Mouse (Mus musculus): ENCODE measurements around the gene Sema4g. TPM values are rescaled to one million over a fixed set of nuclear protein-coding genes. Genes with fewer than 3 reads are reported as not detected.

Gene Sema4g
- polyA plus RNA-seq, 1 experiment = 0.03 TPM

DNA sequence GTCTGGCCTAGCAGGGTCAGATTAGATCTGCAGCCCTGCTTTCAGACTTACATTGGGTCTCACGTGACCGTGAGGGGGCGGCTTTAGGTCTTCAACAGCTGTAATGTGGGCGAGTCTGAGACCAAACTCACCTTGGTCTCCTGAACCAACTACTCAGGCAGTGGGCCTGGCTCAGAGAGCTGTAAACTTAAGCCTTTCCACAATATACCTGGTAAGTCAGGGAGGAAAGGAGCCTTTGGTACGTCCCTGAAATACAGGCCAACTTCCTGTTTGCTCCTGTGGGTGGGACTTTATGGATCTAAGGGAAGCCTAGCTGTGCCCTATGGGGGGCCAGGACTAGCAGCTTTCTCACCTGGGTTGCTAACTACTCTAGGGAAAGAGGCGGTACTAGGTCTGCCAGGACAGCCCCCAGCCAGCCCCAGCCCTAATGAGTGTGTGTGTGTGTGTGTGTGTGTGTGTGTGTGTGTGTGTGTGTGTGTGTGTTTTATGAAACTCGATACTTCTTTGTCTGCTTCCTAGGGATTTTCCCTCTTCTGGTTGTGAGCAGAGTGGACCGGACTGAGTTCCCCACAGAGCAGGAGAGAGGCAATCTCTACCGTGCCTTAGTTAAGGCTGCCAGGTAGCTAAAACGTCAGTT, 25.6 kb downstream of the Sema4g start, which contains the start of gene Lzts2:
Lzts2 (plus strand) TSS at position 80 of the 637 bp plus-strand sequence.
- no peak for TF ChIP-seq GATA1 (IDR thresholded peaks at IDR 0.05; ENCODE audit: low read length)

DNA sequence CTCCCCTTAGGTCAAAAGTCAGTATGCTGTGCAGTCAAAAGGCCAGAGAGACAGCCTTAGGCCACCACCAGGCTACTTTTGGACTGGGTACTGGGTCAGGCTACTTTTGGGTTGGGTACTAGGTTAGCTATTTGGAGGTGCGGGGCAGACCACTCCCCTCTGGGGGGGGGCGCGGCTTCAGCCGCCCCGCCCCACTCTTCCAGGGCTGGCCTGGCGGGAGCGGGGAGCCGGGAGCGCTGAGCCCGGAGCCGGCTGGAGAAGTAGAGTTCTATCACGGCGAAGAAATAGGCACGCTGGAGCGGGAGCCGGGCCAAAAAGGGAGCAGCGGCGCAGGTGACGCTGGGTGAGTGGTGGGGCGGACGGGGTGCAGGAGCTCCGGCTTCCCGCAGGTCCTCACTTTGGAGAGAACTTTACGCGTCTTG, 26.1 kb downstream of the Sema4g start:
- no peak for TF ChIP-seq GATA1 (IDR thresholded peaks at IDR 0.05; ENCODE audit: low read length)

DNA sequence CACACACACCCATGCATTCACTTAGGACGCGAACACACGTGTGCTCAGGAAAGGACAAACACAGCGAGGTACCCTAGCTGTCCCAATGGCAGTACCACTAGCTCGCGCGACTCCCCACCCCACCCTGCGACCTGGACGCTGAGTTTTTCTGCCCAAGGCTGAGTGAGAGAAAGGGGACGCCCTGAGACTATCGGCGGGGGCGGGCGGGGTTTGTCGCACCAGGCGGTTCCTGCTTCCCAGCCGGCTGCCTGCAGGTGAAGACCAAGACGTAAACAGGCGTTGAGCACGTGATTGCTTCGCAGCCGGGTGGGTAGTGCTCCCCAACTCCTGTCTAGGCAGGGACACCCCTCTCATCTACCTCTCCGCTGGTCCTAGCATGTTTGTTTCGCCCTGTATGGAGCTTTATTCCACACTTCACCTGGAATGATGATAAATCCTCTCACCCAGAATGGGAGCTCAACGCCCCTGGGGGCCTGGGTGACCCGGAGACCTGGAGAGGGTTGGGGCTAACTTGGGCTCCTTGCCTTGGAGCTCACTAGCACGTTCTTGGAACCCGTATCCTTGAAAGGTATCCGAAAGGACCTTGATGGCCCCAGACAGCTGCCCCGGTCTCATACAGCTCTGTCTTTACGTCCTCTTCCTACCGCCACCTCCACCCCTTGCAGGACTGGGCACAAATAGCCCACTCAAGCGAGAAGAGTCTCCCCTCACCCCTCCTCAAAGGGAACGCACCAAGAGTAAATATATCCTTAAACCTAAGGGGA, 26.8 kb downstream of the Sema4g start:
- no peak for TF ChIP-seq GATA1 (IDR thresholded peaks at IDR 0.05; ENCODE audit: low read length)

DNA sequence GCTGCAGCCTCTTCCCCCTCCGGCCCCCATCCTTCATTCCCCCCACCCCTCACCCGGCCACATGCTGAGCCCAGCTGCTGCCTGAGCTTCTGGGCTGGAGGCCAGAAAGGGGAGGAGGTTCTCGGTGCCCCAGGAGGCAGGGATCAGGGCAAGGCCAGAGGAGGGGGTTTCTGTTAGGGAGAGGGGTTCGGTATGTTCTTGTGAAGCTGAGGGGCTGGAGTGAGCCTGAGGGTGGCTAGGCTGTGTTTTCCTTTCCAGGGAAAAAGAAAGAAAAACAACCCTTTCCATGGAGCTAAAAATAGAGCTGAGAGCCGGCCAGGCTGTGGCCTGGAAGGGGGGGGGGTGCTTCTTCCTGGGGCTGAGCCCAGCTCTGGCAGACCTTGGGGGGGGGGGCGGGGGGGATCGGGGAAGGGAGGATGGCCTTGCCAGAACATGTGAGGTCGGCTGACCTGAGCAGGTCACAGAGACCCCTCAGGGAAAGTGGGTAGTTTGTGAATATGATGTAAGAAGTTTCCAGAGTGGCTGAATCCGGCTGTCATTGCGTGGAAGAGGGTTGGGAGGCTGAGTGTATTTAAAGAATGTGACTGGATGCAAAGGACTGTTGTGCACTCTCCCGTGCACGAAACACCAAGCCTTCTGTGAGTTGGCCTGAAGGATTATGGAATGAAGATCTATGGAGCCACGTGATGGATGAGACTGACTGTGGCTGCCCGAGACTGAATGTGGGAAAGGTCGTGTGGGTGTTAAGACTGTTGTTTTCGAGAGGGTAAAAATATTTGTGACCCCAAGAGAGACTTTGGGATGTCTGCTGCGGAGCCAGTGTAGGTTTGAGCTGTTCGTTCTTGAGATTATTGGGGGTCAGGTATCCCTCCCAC, 27.7 kb downstream of the Sema4g start:
- no peak for TF ChIP-seq GATA1 (IDR thresholded peaks at IDR 0.05; ENCODE audit: low read length)

DNA sequence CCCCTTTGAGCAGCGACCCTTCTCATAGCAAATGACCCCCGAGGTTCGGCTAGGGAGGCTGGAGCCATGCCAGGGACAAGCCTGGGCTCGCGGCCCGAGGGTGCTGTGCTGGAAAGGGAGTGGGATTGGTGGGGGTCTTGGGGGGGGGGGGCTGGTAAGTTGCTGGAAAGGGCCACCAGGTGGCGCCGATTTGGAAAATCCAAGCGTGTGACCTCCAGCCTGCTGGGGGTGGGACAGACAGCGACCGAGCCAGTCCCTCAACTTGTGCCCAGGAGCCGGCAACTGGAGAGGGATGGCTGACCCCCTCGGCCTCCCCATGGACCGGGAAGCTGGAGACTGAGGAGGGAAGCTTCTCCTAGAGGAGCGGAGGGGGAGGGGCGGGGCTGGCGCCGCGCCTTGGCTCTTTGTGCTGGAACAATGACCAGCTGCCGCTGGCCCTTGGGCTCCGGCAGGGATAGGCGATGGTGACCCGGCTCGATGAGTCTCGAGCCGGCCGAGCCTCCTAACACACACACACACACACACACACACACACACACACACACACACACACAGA, 28.4 kb downstream of the Sema4g start:
- no peak for TF ChIP-seq GATA1 (IDR thresholded peaks at IDR 0.05; ENCODE audit: low read length)

DNA sequence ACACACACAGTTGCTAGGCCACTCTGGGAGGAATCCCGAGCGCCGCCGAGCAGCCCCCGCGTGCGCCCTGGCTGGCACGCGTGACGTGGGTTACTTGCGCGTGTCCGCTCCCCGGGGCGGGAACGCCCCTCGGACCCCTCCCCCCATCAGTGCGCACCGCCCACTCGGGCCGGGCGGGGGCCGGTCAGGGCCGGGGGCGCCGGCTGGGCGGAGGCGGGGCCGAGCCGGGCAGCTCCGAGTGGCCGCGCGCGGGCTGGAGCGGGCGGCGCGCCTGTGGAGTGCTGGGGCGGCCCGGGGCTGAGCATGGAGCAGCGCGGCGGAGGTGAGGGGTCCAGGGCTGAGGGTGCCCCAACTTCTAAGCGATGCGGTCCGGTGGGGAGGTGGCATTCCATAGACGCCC, 29.0 kb downstream of the Sema4g start:
- no peak for TF ChIP-seq GATA1 (IDR thresholded peaks at IDR 0.05; ENCODE audit: low read length)

DNA sequence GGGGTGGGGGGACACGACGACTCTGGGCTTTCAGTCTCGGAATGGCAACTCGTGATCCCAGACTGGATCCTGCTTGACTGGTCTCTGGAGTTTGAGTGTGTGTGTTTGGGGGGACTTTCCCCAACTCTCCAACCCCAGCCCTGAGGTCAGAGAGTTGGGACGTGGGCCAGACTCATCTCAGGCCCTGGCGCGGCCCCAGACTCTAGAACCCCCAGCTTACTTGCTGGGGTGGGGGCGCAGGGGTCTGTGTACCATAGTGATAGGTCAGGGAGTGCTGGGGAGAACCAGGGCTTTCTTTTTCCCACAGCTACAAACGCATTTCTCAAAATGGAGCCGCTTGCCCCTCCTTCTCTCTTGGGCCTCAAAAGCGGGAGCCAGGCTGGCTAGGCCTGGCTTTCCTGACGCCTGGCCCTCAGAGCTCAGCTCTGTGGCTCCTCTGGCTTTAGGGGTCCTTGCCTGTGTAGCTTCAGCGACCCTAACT, 29.5 kb downstream of the Sema4g start:
- no peak for TF ChIP-seq GATA1 (IDR thresholded peaks at IDR 0.05; ENCODE audit: low read length)

DNA sequence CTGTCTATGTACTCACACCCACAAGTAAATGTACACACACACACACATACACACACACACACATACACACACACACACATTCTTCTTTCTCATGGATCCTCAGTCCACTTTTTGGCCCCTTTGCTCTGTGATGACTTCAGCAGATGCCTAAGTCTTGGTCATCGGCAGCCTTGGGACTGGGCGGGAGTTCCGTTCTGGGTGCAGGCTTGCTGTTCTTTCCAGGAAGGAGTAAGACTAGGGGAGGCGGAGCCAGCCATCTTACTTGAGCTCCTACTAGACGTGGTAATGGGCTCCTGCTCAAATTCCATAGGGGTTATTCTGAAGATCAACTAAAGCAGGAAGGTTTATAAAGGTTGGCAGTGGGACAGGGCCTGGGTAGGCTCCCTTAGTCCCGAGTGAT, 31.4 kb downstream of the Sema4g start:
- TF ChIP-seq GATA1 (IDR thresholded peaks at IDR 0.05; ENCODE audit: low read length) = no peak

DNA sequence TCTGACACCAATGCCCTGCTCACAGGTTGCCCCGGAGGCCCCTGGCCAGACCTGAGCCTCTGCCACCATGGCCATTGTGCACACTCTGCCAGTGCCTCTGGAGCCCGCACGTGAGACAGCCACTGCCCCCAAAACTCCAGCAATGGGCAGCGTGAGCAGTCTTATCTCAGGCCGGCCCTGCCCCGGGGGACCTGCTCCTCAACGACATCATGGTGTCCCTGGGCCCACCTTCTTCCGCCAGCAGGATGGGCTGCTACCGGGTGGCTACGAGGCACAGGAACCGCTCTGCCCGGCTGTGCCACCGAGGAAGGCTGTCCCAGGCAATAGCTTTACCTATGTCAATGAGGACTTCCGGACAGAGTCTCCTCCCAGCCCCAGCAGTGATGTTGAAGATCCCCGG, 32.5 kb downstream of the Sema4g start:
- TF ChIP-seq GATA1 (IDR thresholded peaks at IDR 0.05; ENCODE audit: low read length) = no peak

DNA sequence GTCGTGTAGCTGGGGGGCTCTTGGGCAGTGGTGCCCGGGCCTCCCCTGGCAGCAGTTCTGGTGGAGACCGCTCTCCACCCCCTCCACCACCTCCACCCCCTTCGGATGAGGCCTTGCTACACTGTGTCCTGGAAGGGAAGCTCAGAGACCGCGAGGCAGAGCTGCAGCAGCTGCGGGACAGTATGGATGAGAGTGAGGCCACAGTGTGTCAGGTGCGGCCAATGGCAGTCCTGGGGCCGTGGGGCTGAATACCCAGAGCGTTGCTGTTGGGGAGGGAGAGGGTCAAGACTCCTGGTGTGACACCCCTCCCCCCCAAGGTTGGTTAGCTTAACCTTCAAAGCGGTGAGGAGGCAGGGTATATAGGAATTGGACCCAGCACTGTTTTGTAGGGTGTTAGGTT, 35.1 kb downstream of the Sema4g start:
- TF ChIP-seq GATA1 (IDR thresholded peaks at IDR 0.05; ENCODE audit: low read length) = no peak

DNA sequence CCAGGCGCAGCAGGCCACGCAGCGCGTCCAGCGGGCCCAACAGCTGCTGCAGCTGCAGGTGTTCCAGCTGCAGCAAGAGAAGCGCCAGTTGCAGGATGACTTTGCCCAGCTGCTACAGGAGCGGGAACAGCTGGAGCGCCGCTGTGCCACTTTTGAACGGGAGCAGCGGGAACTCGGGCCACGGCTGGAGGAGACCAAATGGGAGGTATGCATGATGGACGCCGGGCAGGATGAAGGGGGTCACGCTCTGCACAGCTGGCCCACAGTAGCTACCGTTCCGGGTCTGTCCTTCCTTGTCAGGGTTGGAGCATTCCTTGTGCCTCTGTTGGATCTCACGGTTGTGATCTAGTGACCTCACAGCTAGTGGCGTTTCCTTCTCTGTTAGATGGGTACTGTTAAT, 35.9 kb downstream of the Sema4g start:
- no peak for TF ChIP-seq GATA1 (IDR thresholded peaks at IDR 0.05; ENCODE audit: low read length)

DNA sequence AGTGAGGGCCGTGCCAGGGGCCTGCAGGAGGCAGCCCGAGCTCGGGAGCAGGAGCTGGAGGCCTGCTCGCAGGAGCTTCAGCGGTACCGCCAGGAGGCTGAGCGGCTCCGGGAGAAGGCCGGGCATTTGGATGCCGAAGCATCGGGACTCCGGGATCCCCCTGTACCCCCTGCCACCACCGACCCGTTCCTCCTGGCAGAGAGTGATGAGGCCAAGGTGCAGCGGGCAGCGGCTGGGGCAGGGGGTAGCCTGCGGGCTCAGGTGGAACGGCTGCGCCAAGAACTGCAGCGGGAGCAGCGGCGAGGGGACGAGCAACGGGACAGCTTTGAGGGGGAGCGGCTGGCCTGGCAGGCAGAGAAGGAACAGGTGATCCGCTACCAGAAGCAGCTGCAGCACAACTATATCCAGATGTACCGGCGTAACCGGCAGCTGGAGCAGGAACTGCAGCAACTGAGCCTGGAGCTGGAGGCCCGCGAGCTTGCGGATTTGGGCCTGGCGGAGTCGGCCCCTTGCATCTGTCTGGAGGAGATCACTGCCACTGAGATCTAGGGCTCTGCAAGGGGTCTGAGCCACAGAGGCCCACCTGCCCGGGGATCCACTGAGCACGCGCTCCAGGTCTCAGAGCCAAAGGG, 37.2 kb downstream of the Sema4g start:
- TF ChIP-seq GATA1 (IDR thresholded peaks at IDR 0.05; ENCODE audit: low read length) = no peak

DNA sequence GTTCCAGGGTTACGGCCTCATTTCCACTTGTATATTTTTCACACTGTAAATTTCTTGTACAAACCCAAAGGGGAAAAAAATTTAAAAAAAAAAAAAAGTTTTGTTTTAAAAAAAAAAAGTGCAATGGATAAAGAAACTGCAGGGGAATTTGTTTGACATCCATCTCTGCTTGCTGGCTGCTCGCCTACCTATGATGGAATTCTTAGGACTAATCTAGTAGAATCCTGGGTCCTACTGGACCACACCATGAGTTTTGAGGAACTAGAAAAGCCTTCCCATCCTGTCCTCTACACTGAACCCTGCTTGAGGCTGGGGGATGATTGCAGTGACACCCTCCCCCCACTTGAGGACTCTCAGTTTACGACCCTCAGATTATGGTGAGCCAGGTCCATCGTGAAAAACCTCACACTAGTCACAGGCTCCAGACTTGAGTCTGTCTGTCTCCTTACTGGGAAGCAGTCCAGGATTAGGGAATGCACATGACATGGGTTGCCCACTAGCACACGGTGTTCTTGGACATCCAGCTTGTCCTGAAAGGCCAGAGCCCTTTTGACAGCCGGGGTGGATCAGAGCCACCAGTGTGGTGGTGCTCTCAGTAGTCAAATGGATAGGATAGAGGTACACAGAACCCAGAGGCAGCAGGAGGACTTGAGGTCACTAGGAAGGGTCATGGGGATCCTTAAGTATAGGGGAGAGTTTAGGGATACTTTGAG, 38.2 kb downstream of the Sema4g start:
- no peak for TF ChIP-seq GATA1 (IDR thresholded peaks at IDR 0.05; ENCODE audit: low read length)

DNA sequence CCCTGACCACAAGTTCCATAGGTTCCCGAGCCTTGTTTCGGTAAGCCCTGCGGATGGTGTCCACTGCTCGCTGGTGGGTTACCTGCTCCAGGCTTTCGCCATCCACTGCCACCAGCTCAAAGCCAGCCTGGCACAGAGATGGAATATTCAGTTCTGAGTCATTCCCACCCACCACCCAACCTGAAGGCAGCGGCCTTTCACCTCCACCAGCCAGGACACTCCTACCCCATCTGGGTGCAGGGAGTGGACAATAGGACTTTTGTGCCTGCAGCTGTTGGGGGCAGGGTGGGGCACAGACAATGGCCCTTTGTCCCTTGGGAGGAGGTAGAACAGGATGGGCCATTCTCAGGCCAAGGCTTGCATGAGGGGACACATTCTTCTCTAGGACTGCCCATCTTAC, 38.9 kb downstream of the Sema4g start:
- no peak for TF ChIP-seq GATA1 (IDR thresholded peaks at IDR 0.05; ENCODE audit: low read length)

DNA sequence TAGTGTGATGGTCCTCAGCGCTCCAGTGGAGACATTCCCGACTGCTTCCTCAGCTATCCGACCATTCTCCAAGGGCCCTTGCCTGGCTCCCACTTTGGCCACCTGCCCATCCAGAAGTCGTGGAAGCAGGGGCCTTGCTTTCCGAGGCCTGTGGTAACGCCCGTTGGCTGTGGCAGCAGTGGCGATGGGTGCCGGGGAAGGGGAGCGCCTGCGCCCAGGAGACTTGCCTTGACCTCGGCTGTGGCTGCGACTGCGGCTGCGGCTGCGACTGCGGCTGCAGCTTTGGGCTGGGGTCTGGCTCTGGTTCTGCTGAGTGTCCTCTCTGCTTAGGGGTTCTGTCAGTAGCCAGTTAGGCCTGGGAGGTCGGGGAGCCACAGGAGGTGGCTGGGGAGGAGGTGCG, 39.8 kb downstream of the Sema4g start:
- TF ChIP-seq GATA1 (IDR thresholded peaks at IDR 0.05; ENCODE audit: low read length) = no peak

Measured in G1E-ER4 (cell line).